Mouse (Mus musculus) cerebellum, adult 11-12 months (tissue): Measurements from ENCODE around the gene Armc9.

Experiments used
- DNase-seq: peaks from one replicate; pipeline ENCODE4 v3.0.0; 2022

The Armc9 gene

DNA sequence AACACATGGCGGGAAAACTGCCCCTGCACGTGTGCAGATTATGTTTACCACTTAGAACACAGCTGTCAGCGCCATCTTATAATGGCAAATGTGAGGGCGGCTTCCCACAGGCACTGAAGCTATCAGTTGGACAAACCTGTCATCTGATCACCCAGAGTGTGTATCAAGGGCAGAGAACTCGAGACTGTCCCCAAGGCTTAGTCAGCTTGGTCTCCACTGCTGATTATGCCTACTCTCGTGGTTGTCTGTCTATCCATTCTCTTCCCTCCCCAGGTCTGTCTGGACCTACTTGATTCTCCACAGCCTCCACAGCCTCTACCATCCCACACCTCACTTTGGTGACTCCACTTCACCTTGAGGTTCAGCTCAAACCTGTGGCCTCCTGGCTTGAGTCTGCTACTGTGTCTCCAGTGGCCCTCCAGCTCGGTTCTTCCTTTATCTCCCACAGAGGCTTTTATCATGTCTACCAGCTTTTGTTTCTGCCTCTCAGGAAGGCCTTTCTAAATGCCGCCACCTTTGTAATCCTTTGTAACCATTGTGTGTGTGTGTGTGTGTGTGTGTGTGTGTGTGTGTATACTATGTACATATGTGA is 166.3 kb downstream of the Armc9 start:
- no peak for DNase-seq
